Mouse (Mus musculus) bone marrow macrophage, adult 2 months (primary cell): ENCODE data around the gene Rnf31. TPM values are rescaled to one million over a fixed set of nuclear protein-coding genes. Genes with fewer than 3 reads are reported as not detected.

Experiments
- H3K27ac ChIP-seq: 2 replicates; pipeline ENCODE4 v1.5.1; 2012; ENCODE audit warnings: low read depth, low read length; ENCODE audit not compliant: insufficient read depth
- H3K4me1 ChIP-seq: 2 replicates; pipeline ENCODE4 v1.6.1; 2012; ENCODE audit warnings: low read length; ENCODE audit not compliant: control insufficient read depth, insufficient read depth
- H3K4me3 ChIP-seq: 2 replicates; pipeline ENCODE4 v1.5.1; 2012; ENCODE audit warnings: mild to moderate bottlenecking, low read length, moderate library complexity; ENCODE audit not compliant: insufficient read depth
- CTCF ChIP-seq: IDR thresholded peaks from 2 replicates; pipeline ENCODE4 v1.5.1; 2012; ENCODE audit warnings: low read depth, mild to moderate bottlenecking, low read length, moderate library complexity
- POLR2A ChIP-seq: IDR thresholded peaks from 2 replicates; pipeline ENCODE4 v1.6.1; 2012; ENCODE audit warnings: mild to moderate bottlenecking, low read depth, low read length, borderline replicate concordance
- polyA plus RNA-seq: library from polyadenylated mRNA; stranded (reverse); fragments of >200 nt; gene quantifications from 2 replicates; pipeline ENCODE4 v1.2.4, GENCODE M21; 2012; ENCODE audit not compliant: missing spikeins, insufficient read depth, insufficient read length

Gene Rnf31
- polyA plus RNA-seq, 1 experiment, result 38.5 TPM

GRCm38 (mm10) chr14:55558740-55559448 lies 32.6 kb upstream of the Rnf31 start:
- Histone ChIP-seq H3K27ac (no peak overlapping the region), H3K4me3 (no peak overlapping the region), H3K4me1 (peaks cover 32% of the 10 kb centered on the region)
- TF ChIP-seq POLR2A (no peak), CTCF (no peak)

GRCm38 (mm10) chr14:55559799-55560201 lies 31.7 kb upstream of the Rnf31 start, which contains the start of gene Dcaf11:
Gene Dcaf11 (plus strand): TSS chr14:55560006.
- TF ChIP-seq CTCF (no peak), POLR2A (no peak)
- H3K4me3 ChIP-seq, result peak within 1 kb of the TSS; percentile 94

GRCm38 (mm10) chr14:55560202-55561073 lies 31.1 kb upstream of the Rnf31 start, which contains the start of gene A730061H03Rik:
Gene A730061H03Rik (minus strand): TSS chr14:55560406.
- TF ChIP-seq CTCF (no peak), POLR2A (no peak)
- peak within 1 kb of the TSS; percentile 94 for H3K4me3 ChIP-seq
- peaks cover 22% of the 10 kb centered on the region for H3K4me1 ChIP-seq

More at GRCm38 (mm10) chr14:55559799-55560201, 31.7 kb upstream of the Rnf31 start, which contains the start of gene Dcaf11:
- peaks cover 25% of the 10 kb centered on the region for H3K4me1 ChIP-seq
- H3K27ac ChIP-seq, result peak within 1 kb of the TSS; percentile 91

GRCm38 (mm10) chr14:55561860-55562259 lies 29.6 kb upstream of the Rnf31 start:
- no peak for TF ChIP-seq POLR2A
- TF ChIP-seq CTCF, result no peak
- peaks cover 13% of the 10 kb centered on the region for H3K4me1 ChIP-seq
- no peak overlapping the region for H3K27ac ChIP-seq
- H3K4me3 ChIP-seq, result no peak overlapping the region

More at GRCm38 (mm10) chr14:55560202-55561073, 31.1 kb upstream of the Rnf31 start, which contains the start of gene A730061H03Rik:
- H3K27ac ChIP-seq, result peak within 1 kb of the TSS; percentile 91

DNA sequence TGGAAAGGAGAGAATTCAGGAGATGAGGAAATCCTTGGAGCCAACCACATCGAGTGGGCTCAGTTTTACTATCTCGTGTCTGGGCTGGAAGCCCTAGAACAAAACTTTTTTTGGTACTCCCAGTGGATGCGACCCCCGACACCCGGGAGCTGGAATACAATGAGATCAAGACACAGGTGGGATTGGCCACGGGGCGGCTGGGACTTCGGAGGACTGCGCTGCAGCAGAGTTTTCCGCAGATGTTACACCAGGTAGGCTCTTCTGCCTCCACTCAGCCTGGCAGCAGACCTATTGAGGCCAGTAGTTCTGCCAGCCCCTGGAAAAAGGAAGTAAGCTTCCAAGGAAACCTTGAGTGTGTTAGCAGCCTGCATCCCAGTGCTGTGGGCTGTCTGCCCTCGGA lies 28.3 kb upstream of the Rnf31 start:
- Histone ChIP-seq H3K4me3 (no peak overlapping the region), H3K4me1 (peaks cover 7% of the 10 kb centered on the region), H3K27ac (no peak overlapping the region)
- no peak for TF ChIP-seq POLR2A
- no peak for TF ChIP-seq CTCF

DNA sequence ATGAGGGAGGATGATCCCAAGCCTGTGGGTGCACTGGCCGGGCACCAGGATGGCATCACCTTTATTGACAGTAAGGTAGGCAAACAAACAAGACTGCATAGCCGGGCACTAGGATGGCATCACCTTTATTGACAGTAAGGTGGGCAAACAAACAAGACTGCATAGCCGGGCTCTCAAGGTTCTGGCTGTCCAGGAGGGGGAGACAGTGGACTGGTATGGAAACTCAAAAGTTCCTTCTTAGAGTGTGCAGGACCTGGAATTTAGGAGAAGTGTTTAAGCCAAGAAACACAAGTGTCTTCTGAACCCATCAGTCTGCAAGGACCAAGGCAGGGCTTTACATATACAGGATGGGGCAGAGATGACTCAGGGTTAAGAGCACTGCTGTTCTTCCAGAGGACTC lies 25.8 kb upstream of the Rnf31 start:
- TF ChIP-seq CTCF (no peak), POLR2A (no peak)
- peaks cover 5% of the 10 kb centered on the region for H3K4me1 ChIP-seq
- H3K27ac ChIP-seq, result no peak overlapping the region
- no peak overlapping the region for H3K4me3 ChIP-seq

DNA sequence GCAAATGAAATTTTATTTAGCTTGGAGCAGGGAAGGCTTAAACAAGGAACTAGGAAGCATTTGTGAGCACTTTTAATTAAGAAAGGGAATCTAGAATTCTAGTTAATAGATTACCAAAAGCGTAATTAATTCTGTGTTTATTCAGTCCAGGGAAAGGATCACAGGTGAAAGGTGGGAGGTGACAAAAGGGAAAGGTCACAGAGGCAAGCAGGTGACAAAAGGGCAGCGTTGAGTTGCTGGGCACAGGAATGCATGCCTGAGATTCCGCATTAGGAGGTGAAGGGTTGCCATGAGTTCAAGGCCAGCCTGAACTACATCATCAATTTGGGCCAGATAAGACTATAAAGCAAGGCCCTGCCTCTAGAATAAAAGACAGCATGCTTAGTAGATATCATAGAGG lies 24.0 kb upstream of the Rnf31 start:
- Histone ChIP-seq H3K4me3 (no peak overlapping the region), H3K27ac (no peak overlapping the region), H3K4me1 (no peaks in the 10 kb centered on the region)
- TF ChIP-seq CTCF (no peak), POLR2A (no peak)

DNA sequence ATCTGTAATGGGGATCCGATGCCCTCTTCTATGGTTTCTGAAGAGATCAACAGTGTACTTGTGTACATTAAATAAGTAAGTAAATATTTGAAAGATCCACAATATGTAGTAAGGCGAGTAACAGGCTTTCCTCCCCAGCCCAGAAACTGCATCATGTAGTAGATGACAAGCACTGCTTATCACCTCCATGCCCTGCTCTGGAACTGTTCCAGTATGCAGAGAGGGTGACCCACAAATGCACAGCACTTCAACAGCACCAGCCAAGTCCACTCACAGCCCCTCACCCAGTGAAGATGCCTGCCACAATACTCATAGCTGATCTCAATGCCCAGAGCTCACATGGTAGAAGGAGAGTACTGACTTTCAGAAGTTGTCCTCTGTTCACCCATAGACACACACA lies 20.9 kb upstream of the Rnf31 start:
- Histone ChIP-seq H3K4me3 (no peak overlapping the region), H3K27ac (no peak overlapping the region), H3K4me1 (peaks cover under 1% of the 10 kb centered on the region; the same call in 1 of the 2 replicates)
- TF ChIP-seq POLR2A, result no peak
- TF ChIP-seq CTCF, result no peak

DNA sequence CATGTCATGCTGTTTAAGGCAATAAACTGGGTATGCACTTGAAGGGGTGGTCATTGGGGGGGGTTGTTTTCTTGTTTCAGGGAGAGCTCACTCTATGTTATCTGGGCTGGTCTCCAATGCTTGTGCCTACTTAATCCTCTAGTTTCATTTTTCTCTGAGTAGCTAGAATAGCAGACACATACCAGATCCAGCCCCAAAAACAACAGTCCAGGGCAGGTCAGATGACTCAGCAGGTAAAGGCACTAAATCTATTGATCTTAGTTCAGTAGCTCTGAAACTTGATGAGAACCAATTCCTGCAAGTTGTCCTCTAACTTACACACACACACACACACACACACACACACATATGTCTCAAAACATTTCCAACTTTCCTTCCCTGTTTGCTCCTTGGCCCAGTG lies 19.7 kb upstream of the Rnf31 start:
- TF ChIP-seq CTCF (no peak), POLR2A (no peak)
- H3K4me1 ChIP-seq, result peaks cover 5% of the 10 kb centered on the region
- H3K4me3 ChIP-seq, result no peak overlapping the region
- no peak overlapping the region for H3K27ac ChIP-seq

- H3K27ac ChIP-seq, result no peak within 1 kb of the TSS
- H3K4me3 ChIP-seq, result no peak within 1 kb of the TSS
- H3K4me1 ChIP-seq, result peaks cover 12% of the 10 kb centered on the region
- TF ChIP-seq POLR2A (no peak), CTCF (no peak)
Observed at GRCm38 (mm10) chr14:55575302-55575701, 16.2 kb upstream of the Rnf31 start, which contains the start of gene Fitm1. Gene Fitm1 (plus strand): TSS chr14:55575617.
